Mouse (Mus musculus): ENCODE measurements around the gene Slc26a11.

Slc26a11 gene

GRCm38 (mm10) chr11:119355443-119356385, at the start of gene Slc26a11, which contains the start of gene Sgsh:
Slc26a11 (plus strand) TSS chr11:119355557.
Sgsh (minus strand) TSS chr11:119355536.
- peak; percentile 63 for DNase-seq (ENCODE audit: low spot score)

DNA sequence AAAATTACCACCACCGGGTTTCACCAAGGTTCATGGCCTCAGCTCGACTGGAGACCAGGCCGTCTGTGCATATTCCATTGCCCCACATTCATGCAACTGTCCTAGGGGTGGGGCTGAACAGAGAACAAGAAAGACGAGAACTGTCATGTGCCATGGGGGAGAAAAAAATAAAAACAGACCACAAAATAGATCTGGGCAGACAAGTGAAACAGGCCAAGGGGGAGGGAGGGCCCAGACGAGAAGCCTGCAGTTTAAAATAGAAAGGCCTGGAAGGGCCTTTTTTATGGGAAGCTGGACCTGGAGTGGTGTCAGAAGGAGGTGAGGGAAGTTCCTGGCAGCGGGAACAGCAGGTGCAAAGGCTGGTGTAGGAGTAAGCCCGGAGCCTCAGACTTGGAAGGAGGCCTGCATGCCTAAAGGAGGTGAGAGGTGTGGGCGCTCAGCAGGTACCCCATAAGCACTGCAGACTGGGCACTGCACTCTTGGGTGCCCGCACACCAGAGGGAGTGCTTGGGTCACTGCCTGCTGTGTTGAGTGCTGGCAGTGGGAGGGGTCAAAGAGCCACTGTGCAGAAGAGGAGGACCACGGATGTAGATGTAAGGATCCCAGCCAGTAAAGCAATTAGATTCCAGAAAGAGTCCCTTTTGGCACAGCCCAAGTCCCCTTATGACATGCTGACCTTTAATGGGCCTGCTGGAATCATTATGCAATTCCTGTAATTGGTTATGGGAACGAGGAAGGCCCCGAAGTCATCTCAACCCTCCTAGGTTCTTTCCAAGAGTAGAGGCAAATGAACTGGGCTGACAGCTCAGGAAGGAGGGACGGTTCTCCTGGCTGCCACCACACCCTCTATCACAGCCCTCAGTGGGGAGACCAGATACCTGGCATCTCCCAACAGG, 48.3 kb upstream of the Slc26a11 start:
- DNase-seq (ENCODE audit: low spot score) = no peak

DNA sequence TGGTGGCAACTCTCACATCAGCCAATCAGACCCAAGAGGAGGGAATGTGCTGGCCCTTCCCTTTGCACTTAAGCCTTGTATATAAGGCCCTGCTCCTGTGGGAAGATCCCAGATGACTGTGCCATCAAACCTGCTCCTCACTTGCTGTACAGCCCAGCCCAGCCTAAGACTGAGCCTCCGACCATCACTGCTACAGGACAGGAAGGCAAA, 47.8 kb upstream of the Slc26a11 start, which contains the start of gene Card14:
Gene Card14 (plus strand): TSS at position 111 of the 210 bp plus-strand sequence.
- no peak for DNase-seq (ENCODE audit: low spot score)

DNA sequence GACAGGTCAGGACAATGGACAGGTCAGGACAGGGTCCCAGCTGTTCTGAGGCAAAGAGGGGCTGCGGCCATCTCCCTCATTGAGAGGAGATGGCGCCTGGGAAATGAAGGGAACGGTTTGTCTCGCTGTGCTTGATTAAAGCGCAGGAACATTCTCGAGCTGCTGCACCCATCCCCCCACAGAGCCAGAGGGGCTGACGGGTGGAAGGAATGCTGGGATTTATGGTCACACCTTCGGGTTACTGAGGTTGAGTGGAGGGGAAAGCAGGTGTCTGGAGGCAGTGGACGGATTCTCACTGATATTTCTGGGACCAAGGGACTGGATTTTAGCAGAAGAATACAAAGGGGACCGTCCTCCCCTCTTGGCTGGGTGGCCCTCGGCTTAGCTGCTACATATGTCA, 47.4 kb upstream of the Slc26a11 start:
- DNase-seq (ENCODE audit: low spot score) = no peak

- DNase-seq (ENCODE audit: low spot score) = no peak
Measured at GRCm38 (mm10) chr11:119310621-119311020, 44.7 kb upstream of the Slc26a11 start.

DNA sequence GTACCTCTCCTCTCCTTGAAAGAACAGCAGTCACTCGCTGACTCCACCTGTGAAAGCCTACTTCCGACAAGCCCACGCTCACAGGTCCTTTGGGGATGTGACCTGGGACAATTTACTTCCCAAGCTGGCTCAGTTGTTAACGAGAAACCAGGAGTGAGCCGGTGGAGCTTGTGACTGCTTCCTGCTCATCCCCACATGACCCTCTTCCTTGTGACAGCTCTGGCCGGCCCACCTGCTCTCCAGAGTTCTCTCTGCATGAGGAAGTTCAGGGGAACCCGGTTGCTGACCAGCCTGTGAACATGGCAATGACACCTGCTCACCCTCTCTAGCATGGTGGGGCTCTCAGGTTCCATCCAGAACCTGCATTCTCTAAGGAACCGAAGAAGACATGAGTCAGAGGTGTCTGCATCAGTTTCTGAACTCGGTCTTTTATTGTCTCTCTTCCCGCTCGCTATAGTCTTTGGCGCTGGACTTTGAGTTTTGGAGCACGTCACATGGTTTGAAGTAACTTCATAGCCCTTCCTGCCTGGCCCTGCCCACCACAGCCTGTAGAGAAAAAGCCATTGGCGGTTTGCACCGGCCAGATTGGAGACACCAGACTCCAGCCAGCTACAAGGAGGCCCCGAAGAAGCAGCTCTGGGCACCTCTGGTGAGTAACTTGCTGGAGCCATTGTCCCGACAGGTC, 41.0 kb upstream of the Slc26a11 start:
- DNase-seq (ENCODE audit: low spot score) = no peak

- DNase-seq (ENCODE audit: low spot score) = no peak
Measured at GRCm38 (mm10) chr11:119316720-119317119, 38.6 kb upstream of the Slc26a11 start.

- no peak for DNase-seq (ENCODE audit: low spot score)
Measured at GRCm38 (mm10) chr11:119322521-119322920, 32.8 kb upstream of the Slc26a11 start.

- DNase-seq (ENCODE audit: low spot score) = no peak
Measured at GRCm38 (mm10) chr11:119325068-119325467, 30.3 kb upstream of the Slc26a11 start.

DNA sequence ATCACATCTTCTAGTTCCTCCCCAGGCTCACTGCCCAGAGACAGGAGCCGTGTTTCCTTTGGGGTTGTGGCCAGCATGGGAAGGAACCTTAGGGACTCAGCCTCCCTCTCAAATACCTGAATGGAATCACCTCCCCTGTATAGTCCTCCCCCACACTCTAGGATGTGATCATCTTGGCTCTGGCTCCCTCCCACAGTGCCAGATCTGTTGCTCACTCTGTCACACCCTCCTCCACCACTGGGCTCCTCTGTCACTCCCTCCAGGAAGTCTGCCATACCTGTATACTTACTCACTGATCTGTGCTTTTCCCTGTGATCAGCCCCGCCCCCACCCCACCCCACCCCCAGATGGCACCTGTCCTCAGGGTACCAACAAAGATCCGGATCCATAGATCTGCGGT, 24.8 kb upstream of the Slc26a11 start:
- DNase-seq (ENCODE audit: low spot score) = no peak

GRCm38 (mm10) chr11:119331970-119332369, 23.4 kb upstream of the Slc26a11 start:
- DNase-seq (ENCODE audit: low spot score) = no peak

DNA sequence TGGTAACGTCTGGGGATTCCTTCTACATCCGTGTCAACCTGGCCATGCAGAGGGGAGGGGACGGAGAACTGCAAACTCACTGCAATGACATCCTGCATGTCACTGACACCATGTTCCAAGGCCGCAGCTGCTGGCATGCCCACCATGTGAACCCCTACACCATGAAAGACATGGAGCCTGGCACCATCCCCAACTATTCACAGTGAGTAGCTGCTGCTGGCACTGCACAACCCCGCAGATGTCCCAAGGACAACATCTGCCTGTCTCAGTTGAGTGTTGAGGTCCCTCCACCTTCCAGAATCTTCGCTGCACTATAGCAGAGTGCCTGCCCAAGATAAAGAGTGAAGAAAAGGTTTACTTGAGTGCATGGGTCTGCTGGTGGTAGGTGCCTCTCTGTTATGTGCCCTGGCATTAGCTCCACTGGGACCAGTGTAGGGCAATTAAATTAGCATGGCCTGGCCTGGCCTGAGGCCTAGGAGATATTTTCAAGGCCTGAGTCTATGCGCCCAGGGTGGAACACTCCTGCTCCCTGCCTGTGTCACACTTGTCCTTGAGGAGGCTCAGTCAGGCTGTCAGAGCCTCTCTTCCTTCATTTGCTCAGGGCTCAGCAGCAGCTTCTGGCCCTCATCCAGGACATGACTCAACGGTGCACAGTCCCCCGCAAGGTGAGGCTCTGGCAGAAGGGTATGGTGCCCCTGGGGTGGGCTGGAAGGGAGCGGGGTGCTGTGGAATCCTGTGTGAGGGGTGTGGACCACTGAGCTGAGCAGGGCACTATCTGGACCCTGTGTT, 16.9 kb upstream of the Slc26a11 start:
- DNase-seq (ENCODE audit: low spot score) = no peak

- DNase-seq (ENCODE audit: low spot score) = no peak
Measured at GRCm38 (mm10) chr11:119339179-119339578, 16.2 kb upstream of the Slc26a11 start.

DNA sequence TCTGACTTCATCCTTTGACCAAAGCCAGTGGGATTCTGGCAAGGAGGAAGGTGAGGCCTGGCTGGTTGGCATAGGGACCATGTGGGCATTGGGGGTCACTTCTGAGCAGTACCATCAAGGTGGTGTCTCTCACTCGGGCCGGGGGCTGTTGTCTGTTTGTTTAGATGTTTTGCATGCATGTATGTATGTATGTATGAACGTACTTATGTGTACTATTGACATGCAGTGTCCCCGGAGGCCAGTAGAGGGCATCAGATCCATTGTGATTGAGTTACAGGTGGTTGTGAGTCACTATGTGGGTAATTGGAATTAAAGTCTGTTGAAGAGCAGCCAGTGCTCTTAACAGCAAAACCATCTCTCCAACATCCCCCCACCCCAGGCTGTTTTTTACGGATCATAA, 15.7 kb upstream of the Slc26a11 start:
- DNase-seq (ENCODE audit: low spot score) = no peak

DNA sequence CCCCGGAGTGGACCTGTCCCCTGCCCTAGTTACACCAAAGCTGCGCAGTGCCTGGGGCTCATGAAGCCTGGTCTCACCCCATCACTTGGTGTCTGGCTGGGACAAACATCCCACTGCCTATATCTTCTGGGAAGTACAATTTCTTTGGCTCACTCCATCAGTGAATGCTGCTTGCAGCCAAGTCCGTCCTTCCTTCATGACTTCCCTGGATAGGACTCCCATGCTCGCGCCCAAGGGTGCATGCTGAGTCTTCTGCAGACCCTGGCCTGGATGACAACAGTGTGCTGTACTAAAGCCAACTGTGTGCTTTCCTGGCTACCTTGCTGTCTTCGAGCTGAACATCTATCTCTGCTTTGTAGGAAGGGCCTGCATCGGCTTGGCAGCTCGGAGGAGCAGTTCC, 11.2 kb upstream of the Slc26a11 start:
- no peak for DNase-seq (ENCODE audit: low spot score)

- no peak for DNase-seq (ENCODE audit: low spot score)
Measured at GRCm38 (mm10) chr11:119344865-119345264, 10.5 kb upstream of the Slc26a11 start.

DNA sequence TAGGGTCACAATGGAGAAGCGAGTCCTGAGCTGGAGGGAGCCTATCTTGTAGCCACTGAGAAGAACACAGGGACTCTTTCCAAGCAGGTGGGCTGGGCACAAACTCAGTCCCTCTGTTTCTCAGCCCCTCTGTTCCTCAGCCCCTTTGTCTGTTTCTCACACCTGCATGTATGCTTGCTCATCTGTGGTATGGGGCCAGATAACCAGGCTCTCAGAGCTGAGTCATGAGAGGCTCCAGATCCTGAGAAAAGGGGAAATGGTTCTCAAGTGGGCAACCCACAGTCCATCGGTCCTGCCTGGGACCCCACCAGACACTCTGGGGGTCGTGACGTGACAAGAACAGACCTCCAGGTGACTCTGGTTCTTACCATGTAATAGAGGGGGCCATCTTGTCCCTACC, 8.2 kb upstream of the Slc26a11 start:
- no peak for DNase-seq (ENCODE audit: low spot score)

GRCm38 (mm10) chr11:119352113-119352512, 3.2 kb upstream of the Slc26a11 start:
- DNase-seq (ENCODE audit: low spot score) = no peak

DNA sequence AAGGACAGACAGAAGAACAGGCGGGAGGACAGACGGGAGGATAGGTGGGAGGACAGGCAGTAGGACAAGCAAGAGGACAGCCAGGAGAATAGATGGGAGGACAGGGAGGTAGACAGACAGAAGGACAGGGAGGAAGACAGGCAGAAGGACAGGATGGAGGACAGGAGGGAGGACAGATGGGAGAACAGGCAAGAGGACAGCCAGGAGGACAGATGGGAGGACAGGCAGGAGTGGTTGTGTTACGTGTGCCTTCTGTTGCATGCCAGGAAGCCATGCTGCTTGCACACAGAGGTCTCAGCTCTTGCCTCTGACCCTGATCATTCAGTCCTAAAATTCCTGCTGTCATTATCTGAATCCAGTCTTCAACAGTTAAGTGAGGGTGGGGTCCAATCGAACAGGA, 1.4 kb upstream of the Slc26a11 start:
- no peak for DNase-seq (ENCODE audit: low spot score)

GRCm38 (mm10) chr11:119354798-119355442, 437 bp upstream of the Slc26a11 start:
- no peak for DNase-seq (ENCODE audit: low spot score)

DNA sequence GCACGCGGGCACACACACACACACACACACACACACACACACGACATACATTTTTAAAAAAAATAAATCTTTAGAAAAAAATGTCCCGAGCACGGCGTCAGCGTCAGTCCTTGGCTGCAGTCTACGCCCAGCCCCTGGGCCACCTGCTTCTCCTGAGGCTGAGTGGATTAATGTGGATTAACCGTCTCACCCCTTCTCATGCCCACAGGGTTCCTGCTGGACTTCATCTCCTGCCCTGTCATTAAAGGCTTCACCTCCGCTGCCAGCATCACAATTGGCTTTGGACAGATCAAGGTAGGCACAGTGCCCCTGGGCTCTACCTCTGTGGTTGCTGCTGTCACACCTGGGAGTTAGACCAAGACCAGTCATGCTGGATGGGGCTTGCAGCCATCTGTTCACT, 3.7 kb downstream of the Slc26a11 start:
- no peak for DNase-seq (ENCODE audit: low spot score)
